Mouse (Mus musculus) heart, embryonic 11.5 days (tissue): ENCODE results near the gene Vps37d. TPM values are rescaled to one million over a fixed set of nuclear protein-coding genes. Genes with fewer than 3 reads are reported as not detected.
"Not testable (repeated sequence)": the region's sequence is repeated elsewhere in the genome, so short reads cannot be mapped to it uniquely, and the experiment has no call there.

Experiments used
- ATAC-seq: fragments of 200-750 bp; cut with Nextera tagmentation; replicated peaks from 2 replicates; pipeline ENCODE4 v1.8.0; 2017; ENCODE audit warnings: moderate library complexity; ENCODE audit not compliant: insufficient number of reproducible peaks, low FRiP score, low TSS enrichment
- H3K27ac ChIP-seq: fragments of 300-500 bp; sonication (generic); 2 replicates; pipeline ENCODE4 v1.5.1; 2014; ENCODE audit warnings: mild to moderate bottlenecking, low read depth, low read length
- H3K27me3 ChIP-seq: fragments of 300-500 bp; sonication (generic); 2 replicates; pipeline ENCODE4 v1.6.1; 2014; ENCODE audit warnings: mild to moderate bottlenecking, low read length, mixed read lengths; ENCODE audit not compliant: control insufficient read depth, insufficient read depth
- H3K36me3 ChIP-seq: fragments of 300-500 bp; sonication (generic); 2 replicates; pipeline ENCODE4 v1.6.1; 2014; ENCODE audit warnings: mild to moderate bottlenecking, low read length, moderate library complexity, mixed read lengths; ENCODE audit not compliant: control insufficient read depth, insufficient read depth
- H3K4me1 ChIP-seq: fragments of 300-500 bp; sonication (generic); 2 replicates; pipeline ENCODE4 v1.6.1; 2014; ENCODE audit warnings: low read length; ENCODE audit not compliant: control insufficient read depth, insufficient read depth
- H3K4me2 ChIP-seq: fragments of 300-500 bp; sonication (generic); 2 replicates; pipeline ENCODE4 v1.6.1; 2014; ENCODE audit warnings: mild to moderate bottlenecking, moderate library complexity
- H3K4me3 ChIP-seq: fragments of 300-500 bp; sonication (generic); 2 replicates; pipeline ENCODE4 v1.5.1; 2014; ENCODE audit warnings: low read depth, low read length
- H3K9ac ChIP-seq: fragments of 300-500 bp; sonication (generic); 2 replicates; pipeline ENCODE4 v1.6.1; 2014; ENCODE audit warnings: mild to moderate bottlenecking, low read depth, low read length, moderate library complexity
- H3K9me3 ChIP-seq: fragments of 300-500 bp; sonication (generic); replicated peaks from 2 replicates; pipeline ENCODE4 v1.6.1; 2016; ENCODE audit warnings: low read length; ENCODE audit not compliant: control insufficient read depth
- WGBS: fragments of 180-500 bp; shearing (Covaris S2); extraction: QIAGEN DNeasy Blood & Tissue Kit; methylation state at CpG from one replicate; pipeline ENCODE4 v1.1.7; 2014; ENCODE audit not compliant: insufficient replicate concordance; 5-methylcytosine and 5-hydroxymethylcytosine counted together
- polyA plus RNA-seq: library from polyadenylated mRNA; unstranded; fragments of >200 nt; fragmentation: Nextera tagmentation; extraction: Ambion mirVana; gene quantifications from 2 replicates; pipeline ENCODE4 v1.2.1, GENCODE M21; 2014

Vps37d gene
- polyA plus RNA-seq, 1 experiment from 2014 or later, result 2.6 TPM

DNA sequence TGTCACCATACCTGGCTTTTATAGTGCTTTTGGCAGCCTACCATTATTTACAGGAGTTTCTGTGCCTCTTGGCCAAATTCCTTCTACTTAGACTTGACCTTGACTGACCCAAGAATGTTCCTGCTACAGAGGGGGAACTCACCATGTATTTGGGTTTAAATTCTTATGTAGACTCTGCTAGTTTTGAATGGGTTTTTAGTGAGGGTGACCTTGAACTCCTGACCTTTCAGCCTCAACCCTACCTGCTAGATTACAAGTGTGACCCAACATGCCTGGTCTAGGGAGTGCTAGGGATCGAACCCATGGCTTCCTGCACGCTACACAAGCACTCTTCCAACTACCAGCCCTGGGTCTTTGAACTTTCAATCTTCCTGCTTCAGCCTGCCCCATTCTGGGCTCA lies 6.0 kb downstream of the Vps37d start:
- Histone ChIP-seq H3K9ac (no peak overlapping the region), H3K4me1 (peaks cover 7% of the 10 kb centered on the region), H3K4me2 (no peak overlapping the region), H3K27ac (no peak overlapping the region), H3K27me3 (0 out of 2 replicates have a peak, but pooled peaks cover 3% of the 10 kb centered on the region), H3K9me3 (no peaks in the 10 kb centered on the region), H3K4me3 (no peak overlapping the region), H3K36me3 (no peaks in the 10 kb centered on the region)
- 86% methylated on average over 2 of the region's 2 CpGs for WGBS
- no peak for ATAC-seq

DNA sequence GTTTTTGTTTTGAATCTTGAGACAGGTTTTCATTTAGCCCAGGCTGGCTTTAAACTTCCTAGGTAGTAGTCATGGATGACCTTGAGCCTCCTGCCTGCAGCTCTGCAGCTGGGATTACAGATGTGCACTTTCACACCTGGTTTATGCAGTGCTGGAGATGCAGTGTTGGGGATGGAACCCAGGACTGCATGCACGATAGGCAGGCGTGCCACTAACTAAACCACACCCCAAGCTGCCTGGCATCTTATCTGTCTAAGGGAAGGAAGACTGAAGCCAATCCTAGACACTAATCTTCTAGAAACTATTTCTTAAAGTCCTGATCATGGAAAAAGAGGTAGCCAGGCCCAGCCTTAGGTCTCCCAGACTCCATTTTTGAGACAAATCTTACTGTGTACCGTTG lies 7.6 kb downstream of the Vps37d start:
- ATAC-seq, result no peak
- 82% methylated on average over 3 of the region's 3 CpGs for WGBS
- H3K36me3 ChIP-seq, result no peaks in the 10 kb centered on the region
- H3K27me3 ChIP-seq, result 0 out of 2 replicates have a peak, but pooled peaks cover 3% of the 10 kb centered on the region
- no peak overlapping the region for H3K27ac ChIP-seq
- no peak overlapping the region for H3K4me3 ChIP-seq
- no peaks in the 10 kb centered on the region for H3K9me3 ChIP-seq
- no peak overlapping the region for H3K4me2 ChIP-seq
- H3K9ac ChIP-seq, result no peak overlapping the region
- peaks cover 7% of the 10 kb centered on the region for H3K4me1 ChIP-seq

DNA sequence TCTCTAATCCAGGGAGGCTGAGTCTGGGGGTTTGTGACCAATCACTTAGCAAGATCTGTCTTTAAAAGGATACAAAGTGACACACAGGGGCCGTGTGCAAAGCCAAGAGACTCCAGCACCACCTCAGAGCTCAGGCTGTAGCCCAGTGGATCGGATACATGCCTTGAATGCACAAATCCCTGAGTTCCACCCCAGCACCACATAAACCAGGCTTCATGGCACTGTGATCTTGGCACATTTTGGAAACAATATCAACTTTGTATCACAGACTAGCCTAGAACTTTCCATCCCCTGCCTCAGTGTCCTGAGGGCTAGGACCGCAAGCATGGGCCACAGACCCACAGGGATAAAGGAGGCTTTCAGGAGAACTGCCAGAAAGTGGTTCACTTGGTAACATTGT lies 12.1 kb downstream of the Vps37d start:
- Histone ChIP-seq H3K27ac (no peak overlapping the region), H3K4me3 (no peak overlapping the region), H3K4me1 (peaks cover 6% of the 10 kb centered on the region; the same call in 1 of the 2 replicates), H3K9me3 (no peaks in the 10 kb centered on the region), H3K9ac (no peak overlapping the region), H3K36me3 (no peaks in the 10 kb centered on the region; the same call in 1 of the 2 replicates), H3K27me3 (no peaks in the 10 kb centered on the region), H3K4me2 (no peak overlapping the region)
- no peak for ATAC-seq
- 88% methylated on average over 3 of the region's 3 CpGs for WGBS

DNA sequence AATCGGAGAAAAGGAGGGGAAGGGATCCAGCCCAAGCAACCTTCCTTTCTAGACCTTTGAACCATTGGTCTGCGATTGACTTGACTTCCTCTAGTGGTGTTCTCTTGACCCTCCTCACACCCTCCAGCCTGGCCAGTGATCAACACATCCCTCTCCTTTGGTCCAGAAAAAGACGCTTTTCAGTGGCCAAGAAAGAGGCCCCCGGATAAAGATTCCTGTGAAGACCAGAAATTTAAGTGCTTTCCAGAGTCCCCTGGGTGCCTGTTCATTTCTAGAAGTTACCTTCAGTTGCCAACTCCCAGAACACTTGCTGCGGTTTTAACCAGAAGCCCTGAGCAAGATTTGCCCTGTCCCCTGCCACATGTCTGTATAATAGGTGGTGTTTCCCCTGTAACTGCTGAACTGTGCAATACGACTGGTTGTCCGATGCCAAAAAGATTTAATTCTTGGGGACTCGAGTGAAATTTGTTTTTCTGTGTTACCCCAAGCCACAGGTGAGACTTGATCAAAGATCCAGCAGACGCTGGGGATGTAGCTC lies 13.1 kb downstream of the Vps37d start, which contains the start of gene Bud23:
TSS of gene Bud23 (minus strand) at position 51 of the 538 bp plus-strand sequence.
- not testable (repeated sequence) for H3K4me1 ChIP-seq, H3K9me3 ChIP-seq, H3K36me3 ChIP-seq, ATAC-seq, H3K27ac ChIP-seq, H3K27me3 ChIP-seq
- Histone ChIP-seq H3K4me3 (peak within 1 kb of the TSS; percentile 92), H3K9ac (peak within 1 kb of the TSS; percentile 88), H3K4me2 (peak within 1 kb of the TSS; percentile 81)
- WGBS, result 71% methylated on average over 8 of the region's 9 CpGs

DNA sequence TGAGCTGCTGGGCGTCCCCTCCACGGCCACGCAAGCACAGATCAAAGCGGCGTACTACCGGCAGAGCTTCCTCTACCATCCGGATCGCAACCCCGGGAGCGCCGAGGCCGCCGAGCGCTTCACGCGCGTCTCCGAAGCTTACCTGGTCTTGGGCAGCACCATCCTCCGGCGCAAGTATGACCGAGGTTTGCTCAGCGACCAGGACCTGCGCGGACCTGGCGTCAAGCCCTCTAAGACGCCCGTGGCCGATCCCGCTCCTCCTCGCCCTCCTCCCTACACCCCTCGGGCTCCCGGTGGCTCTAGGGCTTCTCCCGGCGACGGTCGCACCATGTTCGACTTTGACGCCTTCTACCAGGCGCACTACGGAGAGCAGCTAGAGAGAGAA lies 13.7 kb downstream of the Vps37d start:
- WGBS, result under 1% methylated on average over 40 of the region's 40 CpGs
- H3K4me2 ChIP-seq, result peak overlapping the region; percentile 81
- peak; percentile 59 for ATAC-seq
- H3K4me1 ChIP-seq, result peaks cover 6% of the 10 kb centered on the region; the same call in 1 of the 2 replicates
- H3K9me3 ChIP-seq, result no peaks in the 10 kb centered on the region
- peak overlapping the region; percentile 88 for H3K9ac ChIP-seq
- H3K27me3 ChIP-seq, result no peaks in the 10 kb centered on the region
- H3K36me3 ChIP-seq, result peaks cover 10% of the 10 kb centered on the region
- H3K27ac ChIP-seq, result no peak overlapping the region
- H3K4me3 ChIP-seq, result peak overlapping the region; percentile 92

DNA sequence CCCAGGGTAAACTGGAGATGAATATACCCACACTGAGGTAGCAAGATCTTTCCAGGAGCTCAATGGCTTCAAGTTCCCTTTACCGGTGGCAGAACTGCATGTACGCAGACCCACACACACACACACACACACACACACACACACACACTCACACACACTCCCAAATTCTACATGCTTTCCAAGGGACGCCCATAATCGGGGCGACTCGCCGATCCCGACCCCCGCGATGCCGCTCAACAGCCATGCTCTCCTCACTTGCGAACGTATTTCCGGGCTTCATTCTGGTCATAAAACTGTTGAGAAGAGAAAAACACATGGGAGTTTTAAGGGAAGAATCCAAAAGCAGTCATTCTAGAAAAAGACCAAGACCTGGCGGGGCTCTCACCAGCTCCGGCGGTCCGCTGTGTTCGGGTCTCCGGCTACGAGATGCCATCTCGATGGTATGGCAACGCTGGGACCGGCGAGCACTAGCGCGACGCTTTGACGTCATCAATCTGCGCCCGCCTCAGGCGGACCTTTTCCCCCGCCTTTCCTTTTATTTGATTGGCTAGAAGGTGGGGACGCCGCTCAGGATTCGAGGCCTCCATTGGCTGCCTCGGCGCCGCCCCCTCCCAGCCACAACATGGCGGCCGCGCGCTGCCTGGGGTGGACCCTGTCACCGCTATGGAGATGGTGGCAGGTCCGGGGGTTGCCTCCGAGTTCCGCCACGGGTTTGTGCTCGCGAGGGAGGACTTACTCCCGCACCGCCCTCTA lies 14.3 kb downstream of the Vps37d start, which contains the start of gene Dnajc30:
TSS of gene Dnajc30 (plus strand) at position 574 of the 753 bp plus-strand sequence.
- peaks cover 10% of the 10 kb centered on the region for H3K36me3 ChIP-seq
- no peak within 1 kb of the TSS for H3K27ac ChIP-seq
- under 1% methylated on average over 52 of the region's 52 CpGs for WGBS

DNA sequence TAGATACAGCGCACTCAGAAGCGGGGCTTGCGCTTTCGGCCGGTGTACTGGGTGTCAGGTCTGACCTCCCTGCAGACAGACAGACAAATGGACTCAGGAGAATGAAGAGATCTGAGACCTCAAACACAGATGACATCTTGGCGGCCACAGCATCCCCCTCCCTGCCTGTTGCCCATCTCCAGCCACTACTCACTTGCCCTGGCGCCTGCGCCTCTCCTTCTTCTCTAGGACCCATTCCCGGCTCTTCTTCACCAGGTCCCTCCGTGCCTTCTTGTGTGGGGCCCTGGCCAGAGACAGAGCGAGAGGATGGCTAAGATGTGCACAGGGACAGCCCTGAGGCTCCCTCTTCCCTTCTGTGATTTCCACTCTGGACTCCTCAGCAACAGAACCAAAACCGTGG lies 24.7 kb downstream of the Vps37d start:
- Histone ChIP-seq H3K4me2 (no peak overlapping the region), H3K4me1 (no peaks in the 10 kb centered on the region), H3K9ac (no peak overlapping the region), H3K4me3 (no peak overlapping the region), H3K27ac (no peak overlapping the region), H3K9me3 (no peaks in the 10 kb centered on the region), H3K27me3 (no peaks in the 10 kb centered on the region), H3K36me3 (peaks cover 26% of the 10 kb centered on the region)
- 78% methylated on average over 12 of the region's 12 CpGs for WGBS
- ATAC-seq, result no peak

More for the DNA sequence above, 14.3 kb downstream of the Vps37d start, which contains the start of gene Dnajc30:
- Histone ChIP-seq H3K27me3 (no peaks in the 10 kb centered on the region), H3K9me3 (no peaks in the 10 kb centered on the region), H3K4me2 (peak within 1 kb of the TSS; percentile 81), H3K4me1 (peaks cover 6% of the 10 kb centered on the region; the same call in 1 of the 2 replicates), H3K9ac (peak within 1 kb of the TSS; percentile 88), H3K4me3 (peak within 1 kb of the TSS; percentile 92)
- ATAC-seq, result peak; percentile 93

DNA sequence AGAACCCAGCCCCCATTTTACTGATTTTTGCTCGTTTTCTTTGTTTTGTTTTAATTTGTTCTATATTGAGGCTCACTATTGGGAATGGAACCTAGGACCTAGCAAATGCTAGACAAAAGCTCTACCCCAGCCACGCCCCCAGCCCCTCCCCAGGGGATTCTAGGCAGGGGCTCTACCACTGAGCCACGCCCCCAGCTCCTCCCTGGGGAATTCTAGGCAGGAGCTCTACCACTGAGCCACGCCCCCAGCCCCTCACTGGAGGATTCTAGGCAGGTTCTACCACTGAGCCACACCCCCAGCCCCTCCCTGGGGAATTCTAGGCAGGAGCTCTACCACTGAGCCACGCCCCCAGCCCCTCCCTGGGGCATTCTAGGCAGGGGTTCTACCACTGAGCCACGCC lies 28.8 kb downstream of the Vps37d start:
- not testable (repeated sequence) for ATAC-seq, H3K4me2 ChIP-seq, H3K27ac ChIP-seq, H3K4me3 ChIP-seq, H3K9me3 ChIP-seq, H3K4me1 ChIP-seq, H3K27me3 ChIP-seq, H3K9ac ChIP-seq
- peaks cover 22% of the 10 kb centered on the region for H3K36me3 ChIP-seq
- 94% methylated on average over 6 of the region's 6 CpGs for WGBS
